Mouse (Mus musculus): ENCODE measurements around the gene Dctpp1. TPM values are rescaled to one million over a fixed set of nuclear protein-coding genes. Genes with fewer than 3 reads are reported as not detected.

Gene Dctpp1
- polyA plus RNA-seq, 1 experiment from 2014 or later: 197 TPM

DNA sequence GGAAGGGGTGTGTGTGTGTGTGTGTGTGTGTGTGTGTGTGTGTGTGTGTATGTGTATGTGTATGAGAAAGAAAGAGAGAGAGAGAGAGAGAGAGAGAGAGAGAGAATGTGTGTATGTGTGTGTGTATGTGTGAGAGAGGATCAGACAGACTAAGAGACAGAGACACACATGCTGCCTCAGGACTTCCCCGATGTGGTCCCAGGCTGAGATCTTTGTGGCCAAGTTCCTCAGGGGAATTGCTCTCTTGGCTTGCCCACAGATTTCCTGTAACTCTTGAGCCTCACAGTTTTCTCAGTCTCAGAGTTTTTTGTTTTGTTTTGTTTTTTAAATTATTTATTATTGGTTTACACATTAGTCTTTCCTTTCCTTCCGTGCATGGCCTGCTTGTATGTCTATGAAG, 28.8 kb upstream of the Dctpp1 start:
- Histone ChIP-seq H3K9ac (ENCODE audit: low read depth, low read length) (no peak overlapping the region), H3K27me3 (ENCODE audit: control insufficient read depth, insufficient read depth, low read length) (no peaks in the 10 kb centered on the region), H3K36me3 (ENCODE audit: control insufficient read depth, insufficient read depth, low read length) (no peaks in the 10 kb centered on the region), H3K9me3 (replicated peaks; ENCODE audit: control insufficient read depth, low read length) (peaks cover 10% of the 10 kb centered on the region), H3K4me1 (ENCODE audit: control insufficient read depth, insufficient read depth, low read length) (no peaks in the 10 kb centered on the region), H3K4me3 (ENCODE audit: low read depth, low read length) (no peak overlapping the region), H3K27ac (ENCODE audit: low read depth, low read length) (no peak overlapping the region), H3K4me2 (no peak overlapping the region)
- ATAC-seq (replicated peaks; ENCODE audit: insufficient number of reproducible peaks, low FRiP score, low TSS enrichment): no peak
- WGBS (ENCODE audit: insufficient replicate concordance): 87% methylated on average over 2 of the region's 2 CpGs

DNA sequence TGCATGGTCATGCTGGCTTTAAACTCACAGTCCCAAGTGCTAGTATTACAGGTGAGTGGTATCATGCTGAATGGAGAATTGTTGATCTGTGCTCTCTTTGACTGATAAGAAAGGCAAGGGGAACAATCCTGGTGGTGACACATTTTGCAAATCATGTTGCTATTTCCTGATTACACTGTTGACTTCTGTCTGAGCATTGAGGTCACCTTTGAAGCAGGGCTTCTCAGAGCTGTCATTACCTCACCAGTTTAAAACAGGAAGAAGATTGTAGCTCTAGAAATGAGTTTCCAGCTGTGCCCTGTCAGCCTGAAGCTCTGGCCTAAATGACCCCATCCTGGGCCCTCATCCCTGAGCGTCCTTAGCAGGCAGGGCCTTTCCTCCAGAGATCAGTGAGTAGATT, 27.4 kb upstream of the Dctpp1 start:
- Histone ChIP-seq H3K9ac (ENCODE audit: low read depth, low read length) (no peak overlapping the region), H3K4me1 (ENCODE audit: control insufficient read depth, insufficient read depth, low read length) (no peaks in the 10 kb centered on the region), H3K9me3 (replicated peaks; ENCODE audit: control insufficient read depth, low read length) (peaks cover 10% of the 10 kb centered on the region), H3K27ac (ENCODE audit: low read depth, low read length) (no peak overlapping the region), H3K36me3 (ENCODE audit: control insufficient read depth, insufficient read depth, low read length) (no peaks in the 10 kb centered on the region), H3K4me3 (ENCODE audit: low read depth, low read length) (no peak overlapping the region), H3K27me3 (ENCODE audit: control insufficient read depth, insufficient read depth, low read length) (no peaks in the 10 kb centered on the region), H3K4me2 (no peak overlapping the region)
- ATAC-seq (replicated peaks; ENCODE audit: insufficient number of reproducible peaks, low FRiP score, low TSS enrichment): no peak
- 58% methylated on average over 1 of the region's 1 CpGs for WGBS (ENCODE audit: insufficient replicate concordance)

DNA sequence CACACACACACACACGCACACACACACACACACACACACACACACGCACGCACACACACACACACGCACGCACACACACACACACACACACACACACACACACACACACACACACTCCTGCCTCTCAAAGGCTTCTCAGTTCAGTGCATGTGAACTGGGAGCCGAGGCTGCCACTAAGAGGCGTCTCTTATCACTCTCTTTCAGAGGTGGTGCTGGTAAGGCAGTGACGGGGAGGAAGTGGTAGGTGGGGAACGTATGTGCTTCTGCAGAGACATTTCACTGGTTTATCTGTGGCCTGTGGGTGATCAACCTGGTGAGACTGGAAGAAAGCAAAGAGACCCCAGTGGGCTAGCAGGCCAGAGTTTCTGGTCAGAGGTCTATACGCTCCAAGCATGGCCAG, 24.6 kb upstream of the Dctpp1 start:
- 54% methylated on average over 10 of the region's 10 CpGs for WGBS (ENCODE audit: insufficient replicate concordance)

DNA sequence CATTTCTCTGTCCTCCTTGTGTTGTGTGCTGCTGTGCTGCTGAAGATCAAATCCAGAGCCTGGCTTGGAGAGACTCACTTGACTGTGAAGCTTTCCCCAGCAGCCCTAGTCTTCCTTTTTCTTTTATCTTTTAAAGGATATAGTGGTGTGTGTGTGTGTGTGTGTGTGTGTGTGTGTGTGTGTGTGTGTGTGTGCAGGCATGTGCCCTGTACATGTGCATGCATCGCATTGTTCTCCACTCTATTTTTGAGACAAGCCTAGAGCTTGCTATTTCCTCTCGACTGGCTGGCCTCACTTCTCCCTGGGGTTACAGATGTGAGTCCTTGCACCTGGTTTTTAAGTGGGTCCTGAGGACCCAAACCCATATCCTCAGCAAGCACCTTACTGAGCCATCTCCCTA, 21.7 kb upstream of the Dctpp1 start:
- Histone ChIP-seq H3K4me1 (ENCODE audit: control insufficient read depth, insufficient read depth, low read length) (no peaks in the 10 kb centered on the region; the same call in 1 of the 2 replicates), H3K36me3 (ENCODE audit: control insufficient read depth, insufficient read depth, low read length) (no peaks in the 10 kb centered on the region), H3K9me3 (replicated peaks; ENCODE audit: control insufficient read depth, low read length) (no peaks in the 10 kb centered on the region), H3K27me3 (ENCODE audit: control insufficient read depth, insufficient read depth, low read length) (no peaks in the 10 kb centered on the region), H3K4me3 (ENCODE audit: low read depth, low read length) (no peak overlapping the region), H3K27ac (ENCODE audit: low read depth, low read length) (no peak overlapping the region), H3K4me2 (no peak overlapping the region), H3K9ac (ENCODE audit: low read depth, low read length) (no peak overlapping the region)
- ATAC-seq (replicated peaks; ENCODE audit: insufficient number of reproducible peaks, low FRiP score, low TSS enrichment): no peak
- 76% methylated on average over 2 of the region's 2 CpGs for WGBS (ENCODE audit: insufficient replicate concordance)

More for the DNA sequence above, 24.6 kb upstream of the Dctpp1 start:
- H3K9ac ChIP-seq (ENCODE audit: low read depth, low read length): no peak overlapping the region
- no peaks in the 10 kb centered on the region for H3K27me3 ChIP-seq (ENCODE audit: control insufficient read depth, insufficient read depth, low read length)
- no peak overlapping the region for H3K4me3 ChIP-seq (ENCODE audit: low read depth, low read length)
- peaks cover 10% of the 10 kb centered on the region for H3K9me3 ChIP-seq (replicated peaks; ENCODE audit: control insufficient read depth, low read length)
- no peak overlapping the region for H3K27ac ChIP-seq (ENCODE audit: low read depth, low read length)
- no peak for ATAC-seq (replicated peaks; ENCODE audit: insufficient number of reproducible peaks, low FRiP score, low TSS enrichment)
- H3K36me3 ChIP-seq (ENCODE audit: control insufficient read depth, insufficient read depth, low read length): no peaks in the 10 kb centered on the region
- H3K4me1 ChIP-seq (ENCODE audit: control insufficient read depth, insufficient read depth, low read length): no peaks in the 10 kb centered on the region; the same call in 1 of the 2 replicates
- H3K4me2 ChIP-seq: no peak overlapping the region

DNA sequence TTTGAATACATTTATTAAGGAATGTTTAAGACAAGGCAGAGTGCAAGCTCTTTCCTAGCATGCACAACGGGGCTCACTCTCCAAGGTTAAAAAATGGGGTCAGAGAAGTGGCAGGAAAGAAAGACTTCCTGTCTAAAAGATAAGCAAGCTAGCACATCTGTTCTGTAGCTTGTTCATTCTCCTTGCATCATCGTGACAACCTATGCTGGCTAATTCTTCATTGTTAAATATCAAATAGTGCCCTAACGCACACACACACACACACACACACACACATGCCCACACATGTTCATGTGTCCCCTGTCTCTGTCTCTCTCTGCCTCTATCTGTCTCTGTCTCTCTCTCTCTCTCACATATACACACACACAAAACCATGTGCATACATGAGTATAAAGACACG, 20.6 kb upstream of the Dctpp1 start:
- WGBS (ENCODE audit: insufficient replicate concordance): 54% methylated on average over 4 of the region's 4 CpGs
- ATAC-seq (replicated peaks; ENCODE audit: insufficient number of reproducible peaks, low FRiP score, low TSS enrichment): no peak
- Histone ChIP-seq H3K4me3 (ENCODE audit: low read depth, low read length) (no peak overlapping the region), H3K27ac (ENCODE audit: low read depth, low read length) (no peak overlapping the region), H3K4me1 (ENCODE audit: control insufficient read depth, insufficient read depth, low read length) (no peaks in the 10 kb centered on the region; the same call in 1 of the 2 replicates), H3K9me3 (replicated peaks; ENCODE audit: control insufficient read depth, low read length) (no peaks in the 10 kb centered on the region), H3K9ac (ENCODE audit: low read depth, low read length) (no peak overlapping the region), H3K36me3 (ENCODE audit: control insufficient read depth, insufficient read depth, low read length) (no peaks in the 10 kb centered on the region), H3K27me3 (ENCODE audit: control insufficient read depth, insufficient read depth, low read length) (no peaks in the 10 kb centered on the region), H3K4me2 (no peak overlapping the region)

DNA sequence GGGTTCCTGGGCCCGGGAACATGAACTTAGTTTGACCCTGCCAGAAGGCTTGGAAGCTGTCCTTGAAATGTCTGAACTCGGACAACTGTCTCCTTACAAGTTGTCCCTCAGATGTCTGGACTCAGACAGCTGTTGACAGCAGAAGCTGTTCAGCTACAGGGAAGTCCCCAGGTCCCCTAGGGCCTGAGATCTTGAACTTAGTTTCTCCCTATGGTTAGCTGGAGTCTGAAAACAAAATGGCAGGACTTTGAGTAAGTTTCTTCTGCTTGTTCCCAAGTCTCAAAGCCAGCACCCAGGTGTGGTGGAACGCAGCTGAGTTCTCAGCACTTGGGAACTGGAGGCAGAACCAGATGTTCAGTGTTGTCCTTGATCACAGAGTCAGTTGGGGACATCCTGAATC, 19.6 kb upstream of the Dctpp1 start:
- 43% methylated on average over 3 of the region's 3 CpGs for WGBS (ENCODE audit: insufficient replicate concordance)
- H3K27ac ChIP-seq (ENCODE audit: low read depth, low read length): no peak overlapping the region

DNA sequence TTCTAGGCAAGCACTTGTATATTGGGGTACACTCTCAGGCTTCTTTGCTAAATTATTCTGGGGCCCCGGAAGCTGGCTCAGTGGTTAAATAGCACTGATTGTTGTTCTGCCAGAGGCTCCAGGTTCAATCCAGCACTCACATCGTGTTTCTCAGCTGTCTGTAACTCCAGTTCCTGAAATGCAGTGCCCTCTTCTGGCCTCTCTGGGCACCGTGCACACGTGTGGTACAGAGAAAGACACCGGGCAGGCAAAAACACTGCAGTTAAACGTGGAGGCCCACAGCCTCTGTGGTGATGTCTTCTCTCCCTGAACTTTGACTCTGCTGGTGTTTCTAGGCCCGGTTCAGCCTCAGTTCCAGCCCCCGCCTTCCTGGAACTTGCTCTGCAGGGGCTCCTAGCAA, 17.8 kb upstream of the Dctpp1 start:
- no peak for ATAC-seq (replicated peaks; ENCODE audit: insufficient number of reproducible peaks, low FRiP score, low TSS enrichment)
- 25% methylated on average over 8 of the region's 8 CpGs for WGBS (ENCODE audit: insufficient replicate concordance)
- H3K27ac ChIP-seq (ENCODE audit: low read depth, low read length): no peak overlapping the region

More for the DNA sequence above, 19.6 kb upstream of the Dctpp1 start:
- no peak overlapping the region for H3K9ac ChIP-seq (ENCODE audit: low read depth, low read length)
- no peaks in the 10 kb centered on the region; the same call in 1 of the 2 replicates for H3K4me1 ChIP-seq (ENCODE audit: control insufficient read depth, insufficient read depth, low read length)
- no peak for ATAC-seq (replicated peaks; ENCODE audit: insufficient number of reproducible peaks, low FRiP score, low TSS enrichment)
- no peaks in the 10 kb centered on the region for H3K27me3 ChIP-seq (ENCODE audit: control insufficient read depth, insufficient read depth, low read length)
- H3K9me3 ChIP-seq (replicated peaks; ENCODE audit: control insufficient read depth, low read length): no peaks in the 10 kb centered on the region
- H3K36me3 ChIP-seq (ENCODE audit: control insufficient read depth, insufficient read depth, low read length): no peaks in the 10 kb centered on the region
- no peak overlapping the region for H3K4me3 ChIP-seq (ENCODE audit: low read depth, low read length)
- H3K4me2 ChIP-seq: no peak overlapping the region

DNA sequence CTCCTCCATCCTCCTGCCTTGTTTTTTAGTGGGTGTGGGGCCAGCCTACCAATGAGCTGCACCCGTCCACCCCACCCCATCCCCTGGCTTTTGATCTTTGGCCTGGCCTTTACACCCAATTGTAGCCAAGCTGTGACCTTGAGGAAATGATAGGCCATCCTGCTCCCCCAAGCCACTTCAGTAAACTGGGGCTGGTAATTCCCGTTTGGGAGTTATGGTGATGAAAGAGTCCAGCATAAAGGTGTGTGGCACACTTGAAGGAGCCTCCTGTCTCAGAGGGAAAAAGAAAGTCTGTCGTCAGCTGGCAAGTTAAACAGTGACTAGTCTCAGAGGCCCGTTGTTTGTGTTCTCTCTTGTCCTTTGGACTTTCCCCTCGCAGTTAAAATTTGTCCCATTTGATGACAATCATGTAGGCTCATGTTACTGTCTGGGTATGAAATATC, 16.0 kb upstream of the Dctpp1 start:
- Histone ChIP-seq H3K9ac (ENCODE audit: low read depth, low read length) (no peak overlapping the region), H3K4me1 (ENCODE audit: control insufficient read depth, insufficient read depth, low read length) (peaks cover 11% of the 10 kb centered on the region), H3K9me3 (replicated peaks; ENCODE audit: control insufficient read depth, low read length) (no peaks in the 10 kb centered on the region), H3K4me2 (no peak overlapping the region), H3K36me3 (ENCODE audit: control insufficient read depth, insufficient read depth, low read length) (peaks cover 4% of the 10 kb centered on the region; the same call in 1 of the 2 replicates), H3K4me3 (ENCODE audit: low read depth, low read length) (no peak overlapping the region), H3K27ac (ENCODE audit: low read depth, low read length) (no peak overlapping the region), H3K27me3 (ENCODE audit: control insufficient read depth, insufficient read depth, low read length) (no peaks in the 10 kb centered on the region)
- ATAC-seq (replicated peaks; ENCODE audit: insufficient number of reproducible peaks, low FRiP score, low TSS enrichment): no peak
- 72% methylated on average over 5 of the region's 5 CpGs for WGBS (ENCODE audit: insufficient replicate concordance)

More for the DNA sequence above, 17.8 kb upstream of the Dctpp1 start:
- Histone ChIP-seq H3K27me3 (ENCODE audit: control insufficient read depth, insufficient read depth, low read length) (no peaks in the 10 kb centered on the region), H3K9me3 (replicated peaks; ENCODE audit: control insufficient read depth, low read length) (no peaks in the 10 kb centered on the region), H3K36me3 (ENCODE audit: control insufficient read depth, insufficient read depth, low read length) (no peaks in the 10 kb centered on the region), H3K4me1 (ENCODE audit: control insufficient read depth, insufficient read depth, low read length) (no peaks in the 10 kb centered on the region; the same call in none of the 2 replicates), H3K4me3 (ENCODE audit: low read depth, low read length) (no peak overlapping the region), H3K9ac (ENCODE audit: low read depth, low read length) (no peak overlapping the region), H3K4me2 (no peak overlapping the region)
